Mouse (Mus musculus) thymus, postnatal 4 days (tissue): ENCODE results near the gene Defb29.

Source experiments
- DNase-seq: peaks from one replicate; pipeline ENCODE4 v3.0.0; 2021

Gene Defb29

DNA sequence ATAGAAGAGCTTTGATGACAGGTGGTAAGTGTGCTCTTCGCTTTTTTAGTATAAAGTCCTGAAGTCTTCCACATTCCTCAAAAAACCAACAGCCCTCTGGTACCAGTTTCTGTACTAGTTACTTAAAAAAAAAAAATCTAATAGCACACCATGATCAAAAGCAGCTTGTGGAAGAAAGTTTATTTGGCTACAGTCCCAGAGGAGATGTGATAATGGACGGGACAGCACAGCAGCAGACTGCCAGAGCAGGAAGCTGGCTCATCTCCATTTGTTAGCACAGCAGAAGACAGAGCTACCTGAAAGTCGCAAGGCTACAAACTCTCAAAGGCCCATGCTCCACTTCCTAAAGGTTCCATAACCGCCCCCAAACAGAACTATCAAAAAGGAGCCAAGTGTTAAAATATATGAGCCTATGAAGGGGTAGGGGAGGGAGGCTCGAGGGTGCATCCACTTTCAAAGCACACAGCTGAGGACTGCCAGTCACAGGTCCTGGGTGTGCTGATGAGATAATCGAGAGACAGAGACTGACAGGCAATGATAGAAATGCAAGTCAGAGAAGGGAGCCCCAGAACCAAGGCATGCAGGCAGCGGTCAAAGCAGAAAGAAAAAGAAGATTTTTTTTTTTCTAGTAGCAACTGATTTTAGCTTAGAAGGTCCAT lies 39.6 kb downstream of the Defb29 start:
- DNase-seq: no peak

DNA sequence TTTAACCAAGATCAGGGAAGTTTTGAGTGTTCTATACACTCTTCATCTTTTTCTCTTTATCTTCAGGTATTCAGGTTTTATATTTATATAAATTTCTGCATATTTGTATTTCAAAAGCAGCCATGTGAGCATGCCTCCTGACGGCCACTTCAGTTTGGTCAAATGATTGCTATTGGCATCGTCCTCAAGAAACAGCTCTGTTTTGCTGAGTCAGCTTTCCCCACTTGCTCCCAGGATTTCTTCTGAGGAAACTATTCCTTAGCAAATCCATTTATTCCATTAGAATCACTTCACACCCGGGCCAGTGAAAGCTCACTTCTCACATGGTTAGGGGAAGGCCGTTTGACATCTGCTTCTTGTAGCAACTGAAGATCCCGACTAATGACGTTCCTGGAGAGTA lies 41.9 kb downstream of the Defb29 start:
- DNase-seq: no peak

DNA sequence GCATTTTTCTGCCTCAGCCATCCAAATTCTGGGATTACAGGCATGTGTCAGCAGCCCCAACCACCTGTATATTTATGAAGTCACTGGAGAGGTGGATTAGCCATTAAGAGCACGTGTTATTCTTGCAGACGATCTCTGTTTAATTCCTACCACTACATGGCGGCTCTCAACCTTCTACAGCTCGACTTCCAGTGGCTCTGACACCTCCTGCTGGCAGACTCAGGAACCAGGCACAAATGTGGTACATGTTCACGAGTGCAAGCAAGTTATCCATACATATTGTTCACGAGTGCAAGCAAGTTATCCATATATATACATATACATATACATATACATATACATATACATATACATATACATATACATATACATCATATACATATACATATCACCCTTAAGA lies 46.7 kb downstream of the Defb29 start:
- DNase-seq: no peak

DNA sequence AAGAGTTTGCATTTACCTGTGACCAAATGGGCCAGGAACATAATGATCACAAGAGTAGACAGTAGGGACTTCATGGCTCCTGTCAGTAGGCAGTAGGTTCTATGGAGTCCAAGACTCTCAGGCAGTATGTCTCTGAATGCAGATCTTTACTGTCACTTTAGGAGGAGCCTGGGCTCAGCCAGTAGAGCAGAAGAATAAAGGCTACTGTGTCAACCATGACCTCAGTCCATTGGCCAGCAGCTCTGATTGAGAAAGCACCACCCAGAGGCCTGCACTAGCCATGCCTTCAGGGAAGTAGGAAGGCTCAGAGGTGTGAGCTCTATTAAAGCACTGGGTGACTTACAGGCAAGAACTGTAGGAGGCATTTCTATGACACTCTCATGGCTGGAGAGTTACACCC lies 49.9 kb downstream of the Defb29 start, which contains the start of gene Defb22:
Gene Defb22 (minus strand): TSS at position 101 of the 400 bp plus-strand sequence.
- DNase-seq: no peak
